Mouse (Mus musculus): ENCODE data around the gene Fam181a.

DNA sequence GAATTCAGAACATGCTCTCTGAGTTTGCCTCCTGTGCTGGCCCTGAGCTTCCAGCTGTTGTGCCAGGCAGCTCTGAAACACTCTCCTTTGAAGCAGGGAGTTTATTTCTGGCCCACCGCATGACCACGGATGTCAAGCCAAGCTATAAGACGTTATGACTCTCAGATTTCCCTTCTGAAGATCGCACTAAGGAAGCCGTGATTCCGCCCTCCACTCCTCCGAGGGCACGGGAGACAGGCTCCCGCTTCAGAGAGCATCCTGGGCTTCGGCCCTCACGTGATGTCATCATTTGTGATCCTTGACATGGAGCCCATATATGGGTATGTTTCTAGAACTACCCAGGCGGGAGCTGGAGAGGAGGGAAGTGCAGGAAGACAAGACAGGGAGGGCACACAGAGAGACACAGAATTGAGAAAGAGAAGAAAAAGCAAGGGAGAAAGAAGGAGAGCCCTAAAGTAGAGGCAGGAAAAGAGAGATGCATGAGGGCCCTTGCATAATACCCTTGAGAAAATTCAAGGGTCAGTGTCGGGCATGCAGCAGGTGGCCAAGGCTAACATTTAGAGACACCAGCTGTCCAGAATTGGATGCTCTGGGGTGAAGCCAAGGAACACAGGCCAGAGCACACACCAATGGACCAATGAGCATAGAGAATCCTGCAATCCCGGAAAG, 45.1 kb downstream of the Fam181a start, which contains the start of gene Asb2:
- TF ChIP-seq POLR2A (IDR thresholded peaks at IDR 0.05; ENCODE audit: insufficient read depth, low read depth, low read length) (no peak), CTCF (IDR thresholded peaks at IDR 0.05; ENCODE audit: insufficient read depth, low read depth, low read length) (no peak)
